Mouse (Mus musculus) right cerebral cortex, postnatal 36 days (tissue): Measurements from ENCODE around the gene Cort.
A peak's percentile ranks its signal among the peaks of the same experiment; 100 is the strongest.
"Not testable (repeated sequence)": the region's sequence is repeated elsewhere in the genome, so short reads cannot be mapped to it uniquely, and the experiment has no call there.

Experiments used
- DNase-seq, 2 experiments: peaks; one replicate each; pipeline ENCODE4 v3.0.0; 2022; ENCODE audit warnings: low spot score in 2 of 2, mixed read lengths in 1 of 2

Gene Cort

GRCm38 (mm10) chr4:149147528-149147927 is 21.0 kb upstream of the Cort start:
- no peak for DNase-seq

- no peak for DNase-seq
Observed at GRCm38 (mm10) chr4:149145151-149145550, 18.6 kb upstream of the Cort start.

- peak; percentile 53 to 66 for DNase-seq
Observed at GRCm38 (mm10) chr4:149144459-149144858, 17.9 kb upstream of the Cort start.

- no peak for DNase-seq
Observed at GRCm38 (mm10) chr4:149143594-149143993, 17.0 kb upstream of the Cort start.

- DNase-seq = no peak
Observed at GRCm38 (mm10) chr4:149138515-149138914, 12.0 kb upstream of the Cort start.

- DNase-seq = peak; percentile 80 to 82
Observed at GRCm38 (mm10) chr4:149136982-149137770, 10.6 kb upstream of the Cort start, which contains the start of gene Cenps. TSS of gene Cenps (minus strand) at chr4:149137629.

- no peak for DNase-seq
Observed at GRCm38 (mm10) chr4:149136116-149136850, 9.7 kb upstream of the Cort start.

- DNase-seq = no peak
Observed at GRCm38 (mm10) chr4:149133395-149133794, 6.8 kb upstream of the Cort start.

- no peak for DNase-seq
Observed at GRCm38 (mm10) chr4:149131789-149132565, 5.4 kb upstream of the Cort start.

GRCm38 (mm10) chr4:149131021-149131752 is 4.6 kb upstream of the Cort start:
- no peak for DNase-seq

GRCm38 (mm10) chr4:149128467-149128866 is 1.9 kb upstream of the Cort start:
- DNase-seq = peak in 1 of 2 experiments; percentile 30

- no peak for DNase-seq
Observed at GRCm38 (mm10) chr4:149126115-149126509, 451 bp downstream of the Cort start.

- no peak for DNase-seq
Observed at GRCm38 (mm10) chr4:149125341-149126114, 1.0 kb downstream of the Cort start.

GRCm38 (mm10) chr4:149123432-149123831 is 3.1 kb downstream of the Cort start:
- no peak for DNase-seq

GRCm38 (mm10) chr4:149119978-149120562 is 6.5 kb downstream of the Cort start:
- DNase-seq = not testable (repeated sequence)

- peak; percentile 90 to 94 for DNase-seq
Observed at GRCm38 (mm10) chr4:149103875-149104561, 22.5 kb downstream of the Cort start, which contains the start of gene Dffa. TSS of gene Dffa (plus strand) at chr4:149104146.

- no peak for DNase-seq
Observed at GRCm38 (mm10) chr4:149101456-149101855, 25.1 kb downstream of the Cort start.

- DNase-seq = not testable (repeated sequence)
Observed at GRCm38 (mm10) chr4:149100449-149100848, 26.1 kb downstream of the Cort start.

- peak; percentile 90 to 91 for DNase-seq
Observed at GRCm38 (mm10) chr4:149099369-149100017, 27.1 kb downstream of the Cort start, which contains the start of gene Pex14. TSS of gene Pex14 (minus strand) at chr4:149099876.
